Mouse (Mus musculus): ENCODE results near the gene Shq1. TPM values are rescaled to one million over a fixed set of nuclear protein-coding genes. Genes with fewer than 3 reads are reported as not detected.

Gene Shq1
- polyA plus RNA-seq, 2 experiments, result 5.8 to 8.7 TPM

GRCm38 (mm10) chr6:100662224-100662623 lies 8.7 kb downstream of the Shq1 start:
- ATAC-seq (ENCODE audit: insufficient read depth) (no peak), DNase-seq (ENCODE audit: low read depth in 3 of 3, low spot score in 3 of 3) (no peak)
- H3K9ac ChIP-seq (replicated peaks), result no peak overlapping the region
- 63% methylated on average over 6 of the region's 6 CpGs for WGBS (ENCODE audit: insufficient replicate concordance)
- TF ChIP-seq CTCF (IDR thresholded peaks at IDR 0.05; ENCODE audit: low read depth) (no peak), EP300 (IDR thresholded peaks at IDR 0.05; ENCODE audit: low read depth) (no peak)
- no peaks in the 10 kb centered on the region for H3K27me3 ChIP-seq (ENCODE audit: control insufficient read depth, insufficient read depth, low read length)
- H3K36me3 ChIP-seq (replicated peaks; ENCODE audit: control insufficient read depth, insufficient read depth, low read depth), result peaks cover 9% of the 10 kb centered on the region
- H3K4me1 ChIP-seq (replicated peaks; ENCODE audit: control insufficient read depth in 2 of 2, insufficient read depth in 2 of 2, low read length in 1 of 2), result no peaks in the 10 kb centered on the region
- H3K4me2 ChIP-seq (ENCODE audit: low read depth), result no peak overlapping the region
- H3K9me3 ChIP-seq (ENCODE audit: control insufficient read depth, low read length), result no peaks in the 10 kb centered on the region
- no peak overlapping the region for H3K4me3 ChIP-seq (ENCODE audit: insufficient read depth in 1 of 2, low read depth in 2 of 2, low read length in 2 of 2)
- no peak overlapping the region for H3K27ac ChIP-seq

- Histone ChIP-seq H3K36me3 (replicated peaks; ENCODE audit: control insufficient read depth, insufficient read depth, low read depth) (peaks cover 9% of the 10 kb centered on the region), H3K9me3 (ENCODE audit: control insufficient read depth, low read length) (no peaks in the 10 kb centered on the region), H3K4me2 (ENCODE audit: low read depth) (no peak overlapping the region), H3K9ac (replicated peaks) (no peak overlapping the region), H3K4me1 (replicated peaks; ENCODE audit: control insufficient read depth in 2 of 2, insufficient read depth in 2 of 2, low read length in 1 of 2) (no peaks in the 10 kb centered on the region), H3K27ac (no peak overlapping the region), H3K4me3 (ENCODE audit: insufficient read depth in 1 of 2, low read depth in 2 of 2, low read length in 2 of 2) (no peak overlapping the region), H3K27me3 (ENCODE audit: control insufficient read depth, insufficient read depth, low read length) (no peaks in the 10 kb centered on the region)
- DNase-seq (ENCODE audit: low read depth in 3 of 3, low spot score in 3 of 3), result no peak
- 79% methylated on average over 5 of the region's 5 CpGs for WGBS (ENCODE audit: insufficient replicate concordance)
- no peak for ATAC-seq (ENCODE audit: insufficient read depth)
- no peak for TF ChIP-seq EP300 (IDR thresholded peaks at IDR 0.05; ENCODE audit: low read depth)
- TF ChIP-seq CTCF (IDR thresholded peaks at IDR 0.05; ENCODE audit: low read depth), result no peak
Observed at GRCm38 (mm10) chr6:100660395-100660794, 10.6 kb downstream of the Shq1 start.

GRCm38 (mm10) chr6:100652535-100652934 lies 18.4 kb downstream of the Shq1 start:
- no peak for TF ChIP-seq EP300 (IDR thresholded peaks at IDR 0.05; ENCODE audit: low read depth)
- TF ChIP-seq CTCF (IDR thresholded peaks at IDR 0.05; ENCODE audit: low read depth), result no peak
- no peak for DNase-seq (ENCODE audit: low read depth in 3 of 3, low spot score in 3 of 3)
- 82% methylated on average over 3 of the region's 3 CpGs for WGBS (ENCODE audit: insufficient replicate concordance)

GRCm38 (mm10) chr6:100647196-100647595 lies 23.8 kb downstream of the Shq1 start:
- no peak overlapping the region for H3K4me3 ChIP-seq (ENCODE audit: insufficient read depth in 1 of 2, low read depth in 2 of 2, low read length in 2 of 2)
- no peaks in the 10 kb centered on the region for H3K9me3 ChIP-seq (ENCODE audit: control insufficient read depth, low read length)
- H3K27me3 ChIP-seq (ENCODE audit: control insufficient read depth, insufficient read depth, low read length), result no peaks in the 10 kb centered on the region
- H3K9ac ChIP-seq (replicated peaks), result no peak overlapping the region
- H3K27ac ChIP-seq, result no peak overlapping the region
- H3K4me1 ChIP-seq (replicated peaks; ENCODE audit: control insufficient read depth in 2 of 2, insufficient read depth in 2 of 2, low read length in 1 of 2), result no peaks in the 10 kb centered on the region
- WGBS (ENCODE audit: insufficient replicate concordance), result 39% methylated on average over 5 of the region's 5 CpGs
- no peaks in the 10 kb centered on the region for H3K36me3 ChIP-seq (replicated peaks; ENCODE audit: control insufficient read depth, insufficient read depth, low read depth)
- no peak for ATAC-seq (ENCODE audit: insufficient read depth)
- no peak overlapping the region for H3K4me2 ChIP-seq (ENCODE audit: low read depth)
- no peak for DNase-seq (ENCODE audit: low read depth in 3 of 3, low spot score in 3 of 3)
- no peak for TF ChIP-seq CTCF (IDR thresholded peaks at IDR 0.05; ENCODE audit: low read depth)
- no peak for TF ChIP-seq EP300 (IDR thresholded peaks at IDR 0.05; ENCODE audit: low read depth)

More at GRCm38 (mm10) chr6:100652535-100652934, 18.4 kb downstream of the Shq1 start:
- Histone ChIP-seq H3K4me2 (ENCODE audit: low read depth) (no peak overlapping the region), H3K36me3 (replicated peaks; ENCODE audit: control insufficient read depth, insufficient read depth, low read depth) (no peaks in the 10 kb centered on the region; the same call in 1 of the 2 replicates), H3K27ac (no peak overlapping the region), H3K9ac (replicated peaks) (no peak overlapping the region), H3K4me3 (ENCODE audit: insufficient read depth in 1 of 2, low read depth in 2 of 2, low read length in 2 of 2) (no peak overlapping the region), H3K27me3 (ENCODE audit: control insufficient read depth, insufficient read depth, low read length) (no peaks in the 10 kb centered on the region), H3K4me1 (replicated peaks; ENCODE audit: control insufficient read depth in 2 of 2, insufficient read depth in 2 of 2, low read length in 1 of 2) (no peaks in the 10 kb centered on the region), H3K9me3 (ENCODE audit: control insufficient read depth, low read length) (no peaks in the 10 kb centered on the region)
- ATAC-seq (ENCODE audit: insufficient read depth), result no peak

GRCm38 (mm10) chr6:100645469-100646201 lies 25.3 kb downstream of the Shq1 start:
- H3K9me3 ChIP-seq (ENCODE audit: control insufficient read depth, low read length), result no peaks in the 10 kb centered on the region
- H3K27me3 ChIP-seq (ENCODE audit: control insufficient read depth, insufficient read depth, low read length), result no peaks in the 10 kb centered on the region
- peak; percentile 23; the same call in 1 of the 2 replicates for ATAC-seq (ENCODE audit: insufficient read depth)
- no peaks in the 10 kb centered on the region for H3K4me1 ChIP-seq (replicated peaks; ENCODE audit: control insufficient read depth in 2 of 2, insufficient read depth in 2 of 2, low read length in 1 of 2)
- no peak overlapping the region for H3K9ac ChIP-seq (replicated peaks)
- H3K4me3 ChIP-seq (ENCODE audit: insufficient read depth in 1 of 2, low read depth in 2 of 2, low read length in 2 of 2), result no peak overlapping the region
- no peaks in the 10 kb centered on the region for H3K36me3 ChIP-seq (replicated peaks; ENCODE audit: control insufficient read depth, insufficient read depth, low read depth)
- WGBS (ENCODE audit: insufficient replicate concordance), result 77% methylated on average over 11 of the region's 11 CpGs
- no peak for DNase-seq (ENCODE audit: low read depth in 3 of 3, low spot score in 3 of 3)
- TF ChIP-seq CTCF (IDR thresholded peaks at IDR 0.05; ENCODE audit: low read depth) (peak; percentile 63), EP300 (IDR thresholded peaks at IDR 0.05; ENCODE audit: low read depth) (no peak)
- no peak overlapping the region for H3K4me2 ChIP-seq (ENCODE audit: low read depth)
- no peak overlapping the region for H3K27ac ChIP-seq
